Mouse (Mus musculus) ES-E14 (cell line): ENCODE data around the gene Bcl6.

Experiments
- CHD2 ChIP-seq: IDR thresholded peaks from 2 replicates; pipeline ENCODE4 v1.6.1; 2014; ENCODE audit warnings: mild to moderate bottlenecking, low read depth, low read length, inconsistent platforms
- HCFC1 ChIP-seq: IDR thresholded peaks from 2 replicates; pipeline ENCODE4 v1.6.1; 2012; ENCODE audit warnings: low read length, inconsistent platforms, borderline replicate concordance; ENCODE audit not compliant: insufficient read depth
- MAFK ChIP-seq: IDR thresholded peaks from 2 replicates; pipeline ENCODE4 v1.6.1; 2014; ENCODE audit warnings: mild to moderate bottlenecking, low read depth, low read length, inconsistent platforms; ENCODE audit not compliant: insufficient read depth
- ZC3H11A ChIP-seq: IDR thresholded peaks from 2 replicates; pipeline ENCODE4 v1.6.1; 2012; ENCODE audit warnings: low read depth, mild to moderate bottlenecking, inconsistent platforms, low read length, borderline replicate concordance

- TF ChIP-seq MAFK, result no peak
- no peak for TF ChIP-seq CHD2
- no peak for TF ChIP-seq ZC3H11A
- TF ChIP-seq HCFC1, result no peak
These were observed 8.6 kb upstream of the Bcl6 start for GRCm38 (mm10) chr16:23997228-23997627.
